Mouse (Mus musculus) CD4-positive, CD25-positive, alpha-beta regulatory T cell, adult 2 months (primary cell): ENCODE results near the gene Sfxn1.

ENCODE experiments used
- DNase-seq: peaks from one replicate; pipeline ENCODE4 v3.0.0-alpha.2; 2012; ENCODE audit warnings: low read depth, low spot score

Sfxn1 gene

GRCm38 (mm10) chr13:54071606-54072331 is at the start of gene Sfxn1:
Gene Sfxn1, plus strand, starts transcription at chr13:54071869.
- peak; percentile 89 for DNase-seq

GRCm38 (mm10) chr13:54023311-54023710 is 48.4 kb upstream of the Sfxn1 start:
- DNase-seq = no peak

GRCm38 (mm10) chr13:54027079-54027478 is 44.6 kb upstream of the Sfxn1 start:
- DNase-seq = no peak

- no peak for DNase-seq
Observed at GRCm38 (mm10) chr13:54033653-54034052, 38.0 kb upstream of the Sfxn1 start.

- DNase-seq = peak; percentile 43
Observed at GRCm38 (mm10) chr13:54035541-54035940, 36.1 kb upstream of the Sfxn1 start.

- DNase-seq = no peak
Observed at GRCm38 (mm10) chr13:54037936-54038335, 33.7 kb upstream of the Sfxn1 start.

GRCm38 (mm10) chr13:54040256-54040655 is 31.4 kb upstream of the Sfxn1 start:
- DNase-seq = no peak

GRCm38 (mm10) chr13:54048679-54049352 is 22.9 kb upstream of the Sfxn1 start:
- no peak for DNase-seq

GRCm38 (mm10) chr13:54051641-54052040 is 20.0 kb upstream of the Sfxn1 start:
- DNase-seq = no peak

- no peak for DNase-seq
Observed at GRCm38 (mm10) chr13:54054962-54055361, 16.7 kb upstream of the Sfxn1 start.

GRCm38 (mm10) chr13:54055448-54055861 is 16.2 kb upstream of the Sfxn1 start, which contains the start of gene Drd1:
Gene Drd1, minus strand, starts transcription at chr13:54055705.
- DNase-seq = peak; percentile 66

- no peak for DNase-seq
Observed at GRCm38 (mm10) chr13:54062068-54062467, 9.6 kb upstream of the Sfxn1 start.

- DNase-seq = peak; percentile 54
Observed at GRCm38 (mm10) chr13:54063292-54063691, 8.4 kb upstream of the Sfxn1 start.

- no peak for DNase-seq
Observed at GRCm38 (mm10) chr13:54066081-54066746, 5.5 kb upstream of the Sfxn1 start.

GRCm38 (mm10) chr13:54067617-54068166 is 4.0 kb upstream of the Sfxn1 start:
- DNase-seq = no peak

GRCm38 (mm10) chr13:54071011-54071410 is 658 bp upstream of the Sfxn1 start:
- DNase-seq = peak; percentile 3

GRCm38 (mm10) chr13:54072526-54073057 is 923 bp downstream of the Sfxn1 start:
- DNase-seq = peak; percentile 15

GRCm38 (mm10) chr13:54073066-54073465 is 1.4 kb downstream of the Sfxn1 start:
- peak; percentile 5 for DNase-seq

- DNase-seq = peak; percentile 50
Observed at GRCm38 (mm10) chr13:54073491-54073890, 1.8 kb downstream of the Sfxn1 start.

GRCm38 (mm10) chr13:54075416-54075815 is 3.7 kb downstream of the Sfxn1 start:
- peak; percentile 20 for DNase-seq

- no peak for DNase-seq
Observed at GRCm38 (mm10) chr13:54076051-54076450, 4.4 kb downstream of the Sfxn1 start.
